Mouse (Mus musculus) cerebellum, adult 2 months (tissue): ENCODE measurements around the gene Camk2d.

Source experiments
- CTCF ChIP-seq: fragments of 200-500 bp; IDR thresholded peaks from 2 replicates; pipeline ENCODE4 v1.5.1; 2011; ENCODE audit warnings: low read depth, mild to moderate bottlenecking, control low read depth, low read length, moderate library complexity, borderline replicate concordance; ENCODE audit not compliant: insufficient read depth
- POLR2A ChIP-seq: fragments of 200-500 bp; IDR thresholded peaks from 2 replicates; pipeline ENCODE4 v1.6.1; 2011; ENCODE audit warnings: low read length, control low read depth, borderline replicate concordance; ENCODE audit not compliant: insufficient read depth

- TF ChIP-seq POLR2A (no peak), CTCF (no peak)
Observed at GRCm38 (mm10) chr3:126730411-126730810, 134.3 kb downstream of the Camk2d start.
